Mouse (Mus musculus): ENCODE results near the gene Traf2. TPM values are rescaled to one million over a fixed set of nuclear protein-coding genes. Genes with fewer than 3 reads are reported as not detected.

Traf2 gene
- total RNA-seq, 2 experiments from 2014 or later = 7.8 to 8.6 TPM

- DNase-seq (ENCODE audit: extremely low spot score in 1 of 2, low spot score in 2 of 2) = no peak
- intact Hi-C loops (cut with DNase I) = no loop called here
Observed at GRCm38 (mm10) chr2:25502726-25503125, 44.0 kb downstream of the Traf2 start.

GRCm38 (mm10) chr2:25501593-25502486 lies 44.9 kb downstream of the Traf2 start, which contains the start of gene C8g:
TSS of gene C8g (minus strand) at chr2:25501719.
- intact Hi-C loops (cut with DNase I) = no loop called here
- DNase-seq (ENCODE audit: extremely low spot score in 1 of 2, low spot score in 2 of 2) = peak in 1 of 2 experiments; percentile 62

- intact Hi-C loops (cut with DNase I) = no loop called here
Observed at GRCm38 (mm10) chr2:25500576-25501405, 45.9 kb downstream of the Traf2 start, which contains the start of gene Fbxw5. TSS of gene Fbxw5 (plus strand) at chr2:25500750.

GRCm38 (mm10) chr2:25500071-25500575 lies 46.6 kb downstream of the Traf2 start:
- intact Hi-C loops (cut with DNase I) = no loop called here
- no peak for DNase-seq (ENCODE audit: extremely low spot score in 1 of 2, low spot score in 2 of 2)

More at GRCm38 (mm10) chr2:25500576-25501405, 45.9 kb downstream of the Traf2 start, which contains the start of gene Fbxw5:
- DNase-seq (ENCODE audit: extremely low spot score in 1 of 2, low spot score in 2 of 2) = peak; percentile 83 to 93

- intact Hi-C loops (cut with DNase I) = loop anchor here (5.0 kb wide), 1 partner anchor 77 kb away; the partner anchor contains the start of gene Fut7
- DNase-seq (ENCODE audit: extremely low spot score in 1 of 2, low spot score in 2 of 2) = no peak
Observed at GRCm38 (mm10) chr2:25498622-25499478, 47.9 kb downstream of the Traf2 start.

- DNase-seq (ENCODE audit: extremely low spot score in 1 of 2, low spot score in 2 of 2) = no peak
- intact Hi-C loops (cut with DNase I) = loop anchor here (5.0 kb wide), 1 partner anchor 76 kb away; the partner anchor contains the start of gene Fut7
Observed at GRCm38 (mm10) chr2:25497846-25498575, 48.7 kb downstream of the Traf2 start.

- DNase-seq (ENCODE audit: extremely low spot score in 1 of 2, low spot score in 2 of 2) = no peak
- intact Hi-C loops (cut with DNase I) = loop anchor here (5.0 kb wide), 1 partner anchor 74 kb away; the partner anchor contains the start of gene Fut7
Observed at GRCm38 (mm10) chr2:25496462-25496861, 50.3 kb downstream of the Traf2 start.

- peak in 1 of 2 experiments; percentile 33 for DNase-seq (ENCODE audit: extremely low spot score in 1 of 2, low spot score in 2 of 2)
- intact Hi-C loops (cut with DNase I) = no loop called here
Observed at GRCm38 (mm10) chr2:25493476-25493961, 53.2 kb downstream of the Traf2 start, which contains the start of gene Lcn12. TSS of gene Lcn12 (minus strand) at chr2:25493911.

- no peak for DNase-seq (ENCODE audit: extremely low spot score in 1 of 2, low spot score in 2 of 2)
- intact Hi-C loops (cut with DNase I) = no loop called here
Observed at GRCm38 (mm10) chr2:25492988-25493387, 53.8 kb downstream of the Traf2 start.

GRCm38 (mm10) chr2:25488671-25489068 lies 58.1 kb downstream of the Traf2 start:
- intact Hi-C loops (cut with DNase I) = no loop called here

GRCm38 (mm10) chr2:25487965-25488670 lies 58.6 kb downstream of the Traf2 start:
- intact Hi-C loops (cut with DNase I) = no loop called here
- DNase-seq (ENCODE audit: extremely low spot score in 1 of 2, low spot score in 2 of 2) = no peak

More at GRCm38 (mm10) chr2:25488671-25489068, 58.1 kb downstream of the Traf2 start:
- DNase-seq (ENCODE audit: extremely low spot score in 1 of 2, low spot score in 2 of 2) = no peak

- peak in 1 of 2 experiments; percentile 63 for DNase-seq (ENCODE audit: extremely low spot score in 1 of 2, low spot score in 2 of 2)
Observed at GRCm38 (mm10) chr2:25484901-25485647, 61.7 kb downstream of the Traf2 start.

GRCm38 (mm10) chr2:25482969-25483368 lies 63.8 kb downstream of the Traf2 start:
- DNase-seq (ENCODE audit: extremely low spot score in 1 of 2, low spot score in 2 of 2) = no peak
- intact Hi-C loops (cut with DNase I) = no loop called here

More at GRCm38 (mm10) chr2:25484901-25485647, 61.7 kb downstream of the Traf2 start:
- intact Hi-C loops (cut with DNase I) = no loop called here

GRCm38 (mm10) chr2:25480541-25480940 lies 66.2 kb downstream of the Traf2 start:
- intact Hi-C loops (cut with DNase I) = no loop called here
- DNase-seq (ENCODE audit: extremely low spot score in 1 of 2, low spot score in 2 of 2) = no peak

- intact Hi-C loops (cut with DNase I) = no loop called here
- DNase-seq (ENCODE audit: extremely low spot score in 1 of 2, low spot score in 2 of 2) = no peak
Observed at GRCm38 (mm10) chr2:25479551-25480311, 67.0 kb downstream of the Traf2 start.

All from left cerebral cortex, postnatal 10 days (tissue).